Mouse (Mus musculus) midbrain, postnatal 0 days (tissue): ENCODE data around the gene Lrrc8c. TPM values are rescaled to one million over a fixed set of nuclear protein-coding genes. Genes with fewer than 3 reads are reported as not detected.

Experiments
- ATAC-seq: fragments of 200-750 bp; cut with Nextera tagmentation; 2 replicates; pipeline ENCODE4 v1.8.0; 2017; ENCODE audit warnings: moderate number of reproducible peaks, mild to moderate bottlenecking, moderate TSS enrichment, moderate library complexity; ENCODE audit not compliant: low FRiP score
- DNase-seq: peaks from one replicate; pipeline ENCODE4 v3.0.0-alpha.2; 2015; ENCODE audit warnings: low spot score
- H3K27ac ChIP-seq: fragments of 300-500 bp; sonication (generic); 2 replicates; pipeline ENCODE4 v1.5.1; 2014; ENCODE audit warnings: low read depth, mild to moderate bottlenecking, low read length, mixed read lengths
- H3K27me3 ChIP-seq: fragments of 300-500 bp; sonication (generic); 2 replicates; pipeline ENCODE4 v1.6.1; 2014; ENCODE audit warnings: low read length, control low read depth, mixed read lengths; ENCODE audit not compliant: insufficient read depth
- H3K36me3 ChIP-seq: fragments of 300-500 bp; sonication (generic); 2 replicates; pipeline ENCODE4 v1.6.1; 2014; ENCODE audit warnings: low read length, control low read depth, mixed read lengths; ENCODE audit not compliant: insufficient read depth
- H3K4me1 ChIP-seq: fragments of 300-500 bp; sonication (generic); 2 replicates; pipeline ENCODE4 v1.6.1; 2014; ENCODE audit warnings: mild to moderate bottlenecking, control low read depth, antibody characterized with exemption, low read length, mixed read lengths; ENCODE audit not compliant: insufficient read depth
- H3K4me2 ChIP-seq: fragments of 300-500 bp; sonication (generic); 2 replicates; pipeline ENCODE4 v1.6.1; 2014; ENCODE audit warnings: low read depth, mild to moderate bottlenecking, low read length, mixed read lengths; ENCODE audit not compliant: poor library complexity, severe bottlenecking
- H3K4me3 ChIP-seq: fragments of 300-500 bp; sonication (generic); 2 replicates; pipeline ENCODE4 v1.5.1; 2014; ENCODE audit warnings: low read depth, mild to moderate bottlenecking, low read length, moderate library complexity
- H3K9ac ChIP-seq: fragments of 300-500 bp; sonication (generic); replicated peaks from 2 replicates; pipeline ENCODE4 v1.6.1; 2014; ENCODE audit warnings: mild to moderate bottlenecking, low read length, moderate library complexity, mixed read lengths; ENCODE audit not compliant: poor library complexity, severe bottlenecking
- H3K9me3 ChIP-seq: fragments of 300-500 bp; sonication (generic); 2 replicates; pipeline ENCODE4 v1.6.1; 2016; ENCODE audit warnings: low read length, control low read depth
- CTCF ChIP-seq: IDR thresholded peaks from 2 replicates; pipeline ENCODE4 v1.5.1; 2016; ENCODE audit warnings: antibody characterized with exemption, mild to moderate bottlenecking
- WGBS: fragments of 180-500 bp; shearing (Covaris S2); extraction: QIAGEN DNeasy Blood & Tissue Kit; methylation state at CpG from one replicate; pipeline ENCODE4 v1.1.7; 2014; 5-methylcytosine and 5-hydroxymethylcytosine counted together
- polyA plus RNA-seq: library from polyadenylated mRNA; unstranded; fragments of >200 nt; fragmentation: Nextera tagmentation; extraction: Ambion mirVana; gene quantifications from 2 replicates; pipeline ENCODE4 v1.2.1, GENCODE M21; 2015
- total RNA-seq: library from RNA; depleted of rRNA; stranded (reverse); fragments of >200 nt; gene quantifications from 2 replicates; pipeline ENCODE4 v1.2.3, GENCODE M21; 2014

The Lrrc8c gene
- total and polyA plus RNA-seq, 2 experiments from 2014 or later, result 11.6 to 14.7 TPM

DNA sequence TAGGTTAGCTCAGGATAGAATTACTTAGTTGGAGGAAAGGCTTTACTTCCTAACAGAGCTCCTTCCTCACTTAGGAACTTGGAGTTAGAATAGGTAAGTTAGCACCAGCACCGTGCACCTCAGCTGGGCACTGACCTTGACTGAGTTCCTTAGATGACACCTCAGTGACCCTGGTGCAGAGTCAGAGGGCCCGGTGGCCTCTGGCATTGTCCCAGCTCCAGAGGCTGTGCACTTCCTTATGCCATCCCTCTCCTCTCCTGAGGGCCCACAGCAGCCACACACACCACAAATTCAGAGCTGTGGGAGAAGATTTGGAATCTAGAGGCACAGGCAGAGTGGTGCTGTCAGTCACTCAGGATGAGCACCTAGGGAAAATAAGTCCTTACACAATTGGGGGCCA, 35.6 kb upstream of the Lrrc8c start:
- no peak overlapping the region for H3K4me3 ChIP-seq
- no peak for DNase-seq
- WGBS, result 87% methylated on average over 2 of the region's 2 CpGs

DNA sequence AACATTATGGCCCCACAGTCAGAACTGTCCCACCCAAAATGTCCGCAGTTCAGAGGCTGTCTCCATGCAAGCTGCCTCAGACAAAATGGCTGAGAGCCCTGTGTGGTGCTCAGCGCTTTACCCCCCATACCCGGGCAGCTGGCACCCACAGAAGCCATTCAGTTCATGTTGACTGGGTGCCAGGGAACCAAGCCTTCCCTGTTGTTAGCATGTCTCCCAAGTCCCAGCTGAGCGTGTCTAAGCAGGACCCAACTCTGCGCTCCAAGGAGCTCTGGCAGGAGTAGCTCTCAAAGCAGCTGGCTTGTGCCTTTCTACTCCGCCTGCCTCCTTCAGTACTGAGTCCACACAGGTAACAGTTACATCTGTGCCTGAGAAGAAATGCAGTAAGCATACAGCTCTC, 34.9 kb upstream of the Lrrc8c start:
- DNase-seq, result peak; percentile 48
- no peak for TF ChIP-seq CTCF
- Histone ChIP-seq H3K9ac (no peak overlapping the region), H3K4me3 (no peak overlapping the region), H3K4me1 (no peaks in the 10 kb centered on the region), H3K9me3 (peaks cover 14% of the 10 kb centered on the region; the same call in 1 of the 2 replicates), H3K36me3 (peaks cover 44% of the 10 kb centered on the region), H3K27ac (no peak overlapping the region), H3K4me2 (no peak overlapping the region), H3K27me3 (no peaks in the 10 kb centered on the region)
- no peak for ATAC-seq
- WGBS, result 84% methylated on average over 6 of the region's 6 CpGs

More for the DNA sequence above, 35.6 kb upstream of the Lrrc8c start:
- H3K4me2 ChIP-seq, result no peak overlapping the region
- H3K9ac ChIP-seq, result no peak overlapping the region
- no peak for TF ChIP-seq CTCF
- no peaks in the 10 kb centered on the region for H3K27me3 ChIP-seq
- peaks cover 14% of the 10 kb centered on the region; the same call in 1 of the 2 replicates for H3K9me3 ChIP-seq
- no peak for ATAC-seq
- no peaks in the 10 kb centered on the region for H3K4me1 ChIP-seq
- H3K27ac ChIP-seq, result no peak overlapping the region
- peaks cover 44% of the 10 kb centered on the region for H3K36me3 ChIP-seq

DNA sequence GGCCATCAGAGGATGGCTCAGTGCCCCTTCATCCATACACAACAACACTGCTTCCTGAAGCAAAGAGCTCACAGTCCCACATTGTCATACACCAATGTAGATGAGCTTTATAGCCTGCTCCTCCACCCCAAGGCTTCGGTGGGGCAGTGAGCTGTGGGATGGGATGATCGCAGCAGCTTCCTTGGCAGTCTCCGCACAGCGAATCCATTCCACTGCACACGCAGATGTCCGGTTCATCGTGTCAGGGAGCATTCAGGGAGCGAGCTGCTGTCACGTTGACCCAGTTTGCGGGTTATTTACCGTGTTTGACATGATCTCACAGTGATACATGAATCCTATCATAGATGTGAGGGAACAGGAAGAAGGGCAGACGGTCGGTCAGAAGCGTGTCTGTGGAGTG, 34.3 kb upstream of the Lrrc8c start:
- peak; percentile 35 for DNase-seq
- WGBS, result 95% methylated on average over 14 of the region's 14 CpGs
- Histone ChIP-seq H3K27ac (no peak overlapping the region), H3K9me3 (peaks cover 13% of the 10 kb centered on the region; the same call in 1 of the 2 replicates), H3K9ac (no peak overlapping the region), H3K4me2 (no peak overlapping the region), H3K27me3 (no peaks in the 10 kb centered on the region), H3K4me3 (no peak overlapping the region), H3K36me3 (peaks cover 37% of the 10 kb centered on the region), H3K4me1 (no peaks in the 10 kb centered on the region)
- no peak for TF ChIP-seq CTCF
- no peak for ATAC-seq

DNA sequence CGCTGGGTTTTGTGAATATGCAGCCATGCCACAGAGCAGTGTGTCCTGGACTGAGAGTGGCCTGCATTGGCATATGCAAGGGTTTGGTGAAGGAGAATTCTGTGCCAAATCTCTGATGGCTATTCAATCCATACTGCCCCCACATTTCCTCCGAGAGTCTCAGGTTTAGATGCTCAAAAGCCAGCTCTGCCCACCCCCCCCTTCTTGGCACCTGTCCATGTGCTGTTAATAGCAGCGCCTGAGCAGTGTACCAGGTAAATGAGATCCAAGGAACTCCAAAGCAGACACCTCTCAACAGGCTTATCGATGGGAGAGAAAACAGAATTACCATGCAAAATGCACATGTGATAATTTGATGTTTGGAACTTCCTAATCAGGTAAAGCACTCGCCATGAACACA, 29.0 kb upstream of the Lrrc8c start:
- Histone ChIP-seq H3K36me3 (0 out of 2 replicates have a peak, but pooled peaks cover 6% of the 10 kb centered on the region), H3K9me3 (no peaks in the 10 kb centered on the region), H3K27ac (no peak overlapping the region), H3K4me2 (no peak overlapping the region), H3K4me3 (no peak overlapping the region), H3K27me3 (no peaks in the 10 kb centered on the region), H3K9ac (no peak overlapping the region), H3K4me1 (peaks cover 13% of the 10 kb centered on the region; the same call in 1 of the 2 replicates)
- WGBS, result 81% methylated on average over 5 of the region's 5 CpGs
- no peak for DNase-seq
- no peak for ATAC-seq
- TF ChIP-seq CTCF, result no peak

DNA sequence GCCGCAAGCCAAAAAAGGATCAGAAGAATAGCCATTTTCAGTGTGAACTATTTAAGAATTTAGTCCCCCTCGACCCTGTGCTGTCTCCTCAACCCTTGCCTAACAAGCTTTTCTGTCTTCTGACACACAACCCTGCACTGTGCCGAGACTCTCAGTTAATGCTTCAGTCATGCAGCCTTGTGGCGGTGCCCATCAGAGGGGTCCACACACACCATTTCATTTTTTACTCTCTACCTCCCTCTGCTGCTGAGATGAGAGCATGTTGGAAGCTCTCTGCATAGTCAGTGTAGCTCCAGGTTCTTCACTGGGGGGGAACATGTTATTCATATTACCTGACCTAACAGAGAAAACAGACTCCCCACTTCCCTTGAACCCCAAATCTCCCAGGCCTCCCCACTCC, 27.8 kb upstream of the Lrrc8c start:
- peak; percentile 69 for DNase-seq
- Histone ChIP-seq H3K4me1 (peaks cover 18% of the 10 kb centered on the region; the same call in 1 of the 2 replicates), H3K4me3 (no peak overlapping the region), H3K9ac (no peak overlapping the region), H3K9me3 (no peaks in the 10 kb centered on the region), H3K27me3 (no peaks in the 10 kb centered on the region), H3K4me2 (no peak overlapping the region), H3K27ac (no peak overlapping the region), H3K36me3 (no peaks in the 10 kb centered on the region)
- ATAC-seq, result peak; percentile 55
- TF ChIP-seq CTCF, result peak; percentile 75
- WGBS, result 52% methylated on average over 4 of the region's 4 CpGs

DNA sequence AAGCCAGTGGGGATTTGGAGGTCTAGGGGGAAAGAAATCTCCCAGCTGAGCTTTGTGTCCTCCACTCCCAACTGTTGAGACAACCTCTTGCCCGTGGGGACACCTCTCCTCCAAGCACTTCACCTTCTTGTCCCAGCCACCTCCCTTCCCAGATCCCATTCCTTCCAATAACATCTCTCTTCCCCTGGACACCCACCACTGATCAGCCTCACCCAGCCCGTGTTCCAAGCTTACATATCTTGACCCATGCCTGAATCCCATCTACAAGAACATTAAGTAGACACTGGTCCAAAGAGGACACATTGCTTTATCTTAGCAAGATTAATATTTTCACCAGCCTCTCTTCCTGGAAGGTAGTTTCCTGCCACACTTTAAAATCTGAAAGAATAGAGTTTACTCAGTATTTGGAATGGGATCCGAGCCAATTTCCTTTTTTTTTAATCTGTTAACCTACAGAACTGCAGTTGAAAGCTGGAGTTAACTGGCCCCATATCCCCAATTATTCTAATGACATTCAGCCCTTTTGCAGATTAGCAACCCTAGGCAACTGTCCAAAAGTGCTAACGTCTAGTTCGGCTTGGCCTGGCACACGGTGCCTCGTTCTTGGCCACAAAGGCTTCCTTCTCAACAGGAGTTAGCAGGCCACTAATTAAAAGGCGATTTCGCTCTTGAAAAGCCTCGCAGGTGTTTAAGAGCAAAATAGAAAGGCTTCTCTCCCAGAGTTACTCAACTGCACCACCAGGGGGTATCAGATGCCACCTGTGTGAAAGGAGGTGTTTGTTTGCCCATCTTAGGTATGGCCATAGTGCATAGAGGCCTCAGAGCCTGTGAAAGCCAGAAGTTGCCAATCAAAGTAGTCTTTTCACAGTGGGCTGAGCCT, 26.6 kb upstream of the Lrrc8c start:
- H3K27ac ChIP-seq, result 0 out of 2 replicates have a peak overlapping the region, but pooled peaks have one; percentile 20
- WGBS, result 18% methylated on average over 10 of the region's 10 CpGs
- H3K9me3 ChIP-seq, result no peaks in the 10 kb centered on the region
- ATAC-seq, result 0 out of 2 replicates have a peak, but pooled peaks have one; percentile 36
- DNase-seq, result peak; percentile 87
- TF ChIP-seq CTCF, result peak; percentile 68
- no peaks in the 10 kb centered on the region for H3K27me3 ChIP-seq
- H3K4me2 ChIP-seq, result no peak overlapping the region
- no peak overlapping the region for H3K4me3 ChIP-seq
- H3K36me3 ChIP-seq, result no peaks in the 10 kb centered on the region
- H3K4me1 ChIP-seq, result peaks cover 18% of the 10 kb centered on the region; the same call in 1 of the 2 replicates
- H3K9ac ChIP-seq, result no peak overlapping the region
